Mouse (Mus musculus): ENCODE results near the gene Smarcb1.

- TF ChIP-seq CTCF (IDR thresholded peaks at IDR 0.05; ENCODE audit: extremely low read depth, insufficient read depth, insufficient read length, insufficient replicate concordance) (no peak), POLR2A (IDR thresholded peaks at IDR 0.05; ENCODE audit: low read depth, low read length) (peak; percentile 23)
Measured at GRCm38 (mm10) chr10:75921026-75921725, at the start of gene Smarcb1.
